Mouse (Mus musculus) thymus, adult 2 months (tissue): ENCODE data around the gene Cby3. TPM values are rescaled to one million over a fixed set of nuclear protein-coding genes. Genes with fewer than 3 reads are reported as not detected.

Experiments
- DNase-seq: peaks from one replicate; pipeline ENCODE4 v3.0.0; 2021
- H3K27ac ChIP-seq: fragments of 200-500 bp; 2 replicates; pipeline ENCODE4 v1.5.1; 2012; ENCODE audit warnings: low read length, control low read depth; ENCODE audit not compliant: control insufficient read depth, insufficient read depth
- H3K27me3 ChIP-seq: fragments of 200-500 bp; 2 replicates; pipeline ENCODE4 v1.6.1; 2012; ENCODE audit warnings: mild to moderate bottlenecking, low read length, moderate library complexity, mixed read lengths; ENCODE audit not compliant: control insufficient read depth, insufficient read depth
- H3K36me3 ChIP-seq: fragments of 200-500 bp; 2 replicates; pipeline ENCODE4 v1.6.1; 2012; ENCODE audit warnings: mild to moderate bottlenecking, low read length, moderate library complexity; ENCODE audit not compliant: control insufficient read depth, insufficient read depth
- H3K4me1 ChIP-seq: fragments of 200-500 bp; replicated peaks from 2 replicates; pipeline ENCODE4 v1.6.1; 2012; ENCODE audit warnings: low read length; ENCODE audit not compliant: control insufficient read depth, insufficient read depth
- H3K4me3 ChIP-seq: fragments of 200-500 bp; 2 replicates; pipeline ENCODE4 v1.5.1; 2012; ENCODE audit warnings: mild to moderate bottlenecking, low read length, control low read depth, moderate library complexity; ENCODE audit not compliant: control insufficient read depth, insufficient read depth
- CTCF ChIP-seq: fragments of 200-500 bp; IDR thresholded peaks from 2 replicates; pipeline ENCODE4 v1.5.1; 2012; ENCODE audit warnings: mild to moderate bottlenecking, control low read depth, low read length, moderate library complexity, borderline replicate concordance; ENCODE audit not compliant: control insufficient read depth, poor library complexity, insufficient read depth; ENCODE audit errors: extremely low read depth
- POLR2A ChIP-seq: fragments of 200-500 bp; IDR thresholded peaks from 2 replicates; pipeline ENCODE4 v1.6.1; 2012; ENCODE audit warnings: mild to moderate bottlenecking, low read length, control low read depth, moderate library complexity; ENCODE audit not compliant: control insufficient read depth, poor library complexity, insufficient read depth; ENCODE audit errors: extremely low read depth
- WGBS: fragments of 180-500 bp; shearing (Covaris S2); methylation state at CpG from one replicate; pipeline ENCODE4 v1.1.7; 2018; 5-methylcytosine and 5-hydroxymethylcytosine counted together
- polyA plus RNA-seq: library from polyadenylated mRNA; depleted of rRNA; stranded (reverse); fragments of >200 nt; gene quantifications from 2 replicates; pipeline ENCODE4 v1.2.3, GENCODE M21; 2012

The Cby3 gene
- polyA plus RNA-seq, 1 experiment, result 0.16 TPM

- Histone ChIP-seq H3K27ac (no peak overlapping the region), H3K36me3 (no peaks in the 10 kb centered on the region), H3K4me3 (no peak overlapping the region), H3K27me3 (no peaks in the 10 kb centered on the region), H3K4me1 (no peaks in the 10 kb centered on the region; the same call in none of the 2 replicates)
- no peak for DNase-seq
- TF ChIP-seq POLR2A, result no peak
- TF ChIP-seq CTCF, result no peak
- 80% methylated on average over 4 of the region's 4 CpGs for WGBS
These were observed 16.7 kb downstream of the Cby3 start for GRCm38 (mm10) chr11:50370969-50371368.

DNA sequence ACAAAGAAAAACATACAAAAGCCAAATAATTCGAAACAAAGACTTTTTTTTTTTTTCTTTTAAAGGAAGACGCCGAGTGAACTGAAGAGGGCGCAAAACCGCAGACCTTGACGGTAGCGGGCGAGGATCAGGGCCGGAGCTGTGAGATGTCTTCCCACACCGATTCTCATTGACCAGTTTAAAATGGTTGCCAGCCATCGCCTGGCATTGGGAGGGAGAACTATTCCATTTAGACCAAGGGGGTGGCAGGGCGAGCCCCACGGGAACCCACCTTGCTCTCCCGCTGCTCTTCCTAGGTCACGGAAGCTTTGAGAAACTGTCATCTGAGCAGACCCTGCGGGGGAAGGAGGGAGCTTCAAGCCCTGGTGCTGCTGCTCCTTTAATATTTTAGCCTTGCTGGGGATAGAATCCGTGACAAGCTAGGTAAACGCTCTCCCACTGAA is 17.2 kb downstream of the Cby3 start:
- Histone ChIP-seq H3K27ac (no peak overlapping the region), H3K4me3 (peak overlapping the region; percentile 71), H3K36me3 (no peaks in the 10 kb centered on the region), H3K27me3 (no peaks in the 10 kb centered on the region), H3K4me1 (peaks cover 4% of the 10 kb centered on the region)
- 2% methylated on average over 18 of the region's 18 CpGs for WGBS
- TF ChIP-seq POLR2A (no peak), CTCF (0 out of 2 replicates have a peak, but pooled peaks have one; percentile 58)
- DNase-seq, result peak; percentile 70

- whole genome bisulfite sequencing, result 98% methylated on average over 1 of the region's 1 CpGs
- Histone ChIP-seq H3K27ac (no peak overlapping the region), H3K4me3 (no peak overlapping the region), H3K4me1 (peaks cover 4% of the 10 kb centered on the region), H3K36me3 (no peaks in the 10 kb centered on the region), H3K27me3 (no peaks in the 10 kb centered on the region)
- TF ChIP-seq POLR2A (no peak), CTCF (no peak)
- no peak for DNase-seq
These were observed 17.6 kb downstream of the Cby3 start for GRCm38 (mm10) chr11:50371911-50372310.

DNA sequence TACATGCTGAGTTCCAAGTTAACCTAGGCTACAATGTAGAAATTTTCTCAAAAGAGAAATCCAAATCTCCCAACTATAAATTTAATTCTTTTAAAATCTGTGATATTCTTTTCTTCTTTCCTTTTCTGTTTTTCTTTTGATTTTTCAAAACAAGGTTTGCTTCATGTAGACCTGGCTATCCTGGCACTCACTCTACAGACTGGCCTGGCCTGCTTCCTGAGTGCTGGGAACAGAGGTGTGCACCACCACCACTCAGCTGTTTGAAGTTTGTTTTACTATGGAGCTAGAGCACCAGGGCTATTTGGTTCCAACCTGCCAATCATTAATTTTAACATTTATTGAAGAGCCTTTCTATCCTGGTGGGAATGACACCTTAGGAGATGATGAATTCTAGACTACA is 18.8 kb downstream of the Cby3 start:
- DNase-seq, result no peak
- Histone ChIP-seq H3K4me1 (peaks cover 4% of the 10 kb centered on the region), H3K4me3 (no peak overlapping the region), H3K27me3 (no peaks in the 10 kb centered on the region), H3K36me3 (no peaks in the 10 kb centered on the region), H3K27ac (no peak overlapping the region)
- TF ChIP-seq CTCF, result no peak
- TF ChIP-seq POLR2A, result no peak

- no peak for DNase-seq
- WGBS, result 93% methylated on average over 1 of the region's 1 CpGs
- H3K27ac ChIP-seq, result no peak overlapping the region
- no peaks in the 10 kb centered on the region for H3K36me3 ChIP-seq
- no peak for TF ChIP-seq CTCF
- TF ChIP-seq POLR2A, result no peak
- H3K4me3 ChIP-seq, result no peak overlapping the region
- peaks cover 4% of the 10 kb centered on the region for H3K4me1 ChIP-seq
- no peaks in the 10 kb centered on the region for H3K27me3 ChIP-seq
These were observed 19.4 kb downstream of the Cby3 start for GRCm38 (mm10) chr11:50373621-50374020.

GRCm38 (mm10) chr11:50374286-50375015 is 20.2 kb downstream of the Cby3 start:
- no peak for DNase-seq
- Histone ChIP-seq H3K4me3 (no peak overlapping the region), H3K4me1 (peaks cover 4% of the 10 kb centered on the region), H3K27me3 (no peaks in the 10 kb centered on the region), H3K36me3 (peaks cover 7% of the 10 kb centered on the region), H3K27ac (no peak overlapping the region)
- WGBS, result 95% methylated on average over 13 of the region's 13 CpGs
- TF ChIP-seq CTCF (no peak), POLR2A (no peak)
